Mouse (Mus musculus): ENCODE results near the gene Rasgrf1. TPM values are rescaled to one million over a fixed set of nuclear protein-coding genes. Genes with fewer than 3 reads are reported as not detected.

The Rasgrf1 gene
- total and polyA plus RNA-seq, 3 experiments, result not detected

GRCm38 (mm10) chr9:89970271-89970670 lies 60.6 kb downstream of the Rasgrf1 start:
- H3K4me1 ChIP-seq (ENCODE audit: control insufficient read depth in 1 of 2, insufficient read depth in 2 of 2), result peaks cover 7 to 21% of the 10 kb centered on the region in 2 experiments; a peak in 3 of 4 replicates
- in situ Hi-C loops (cut with MboI; ENCODE audit: low pct_ligation_motif_present, low pct_unique_long_range_greater_than_20kb, low sequenced_read_pairs) (no loop called here), dilution Hi-C loops (cut with MboI; ENCODE audit: extremely low pct_ligation_motif_present, extremely low pct_unique_long_range_greater_than_20kb, low sequenced_read_pairs) (no loop called here)
- no peaks in the 10 kb centered on the region for H3K9me3 ChIP-seq (replicated peaks; ENCODE audit: low read length)
- peaks cover 12% of the 10 kb centered on the region for H3K27me3 ChIP-seq (replicated peaks)
- no peak overlapping the region for H3K4me3 ChIP-seq (replicated peaks in 1 of 3; ENCODE audit: low read depth in 2 of 3, low read length in 2 of 3, poor library complexity in 1 of 3)
- H3K27ac ChIP-seq (ENCODE audit: insufficient read depth, low read depth), result no peak overlapping the region
- DNase-seq (ENCODE audit: extremely low read depth), result no peak
- TF ChIP-seq BHLHE40 (IDR thresholded peaks at IDR 0.05; ENCODE audit: low read depth, low read length) (no peak), MEF2A (IDR thresholded peaks at IDR 0.05; ENCODE audit: borderline replicate concordance, low read depth, low read length) (no peak), EP300 (IDR thresholded peaks at IDR 0.05; ENCODE audit: low read length) (no peak), ETS1 (conservative IDR thresholded peaks at IDR 0.05; ENCODE audit: low read depth, low read length) (no peak), ZNF384 (IDR thresholded peaks at IDR 0.05; ENCODE audit: low read depth, low read length) (no peak), TBP (conservative IDR thresholded peaks at IDR 0.05; ENCODE audit: low read depth, low read length) (no peak)
- no peak overlapping the region for H3K4me2 ChIP-seq (ENCODE audit: insufficient read depth, low read depth, poor library complexity, severe bottlenecking)
- no peaks in the 10 kb centered on the region for H3K36me3 ChIP-seq (replicated peaks in 1 of 2; ENCODE audit: control insufficient read depth in 1 of 2, insufficient read depth in 1 of 2, low read length in 1 of 2)
- no peak overlapping the region for H3K9ac ChIP-seq (ENCODE audit: insufficient read depth, low read depth)
- no peaks in the 10 kb centered on the region for H3K79me2 ChIP-seq (replicated peaks; ENCODE audit: control insufficient read depth, extremely low read depth, insufficient read depth, poor library complexity, severe bottlenecking)

GRCm38 (mm10) chr9:89970886-89971486 lies 61.3 kb downstream of the Rasgrf1 start:
- no peak overlapping the region for H3K4me2 ChIP-seq (ENCODE audit: insufficient read depth, low read depth, poor library complexity, severe bottlenecking)
- dilution Hi-C loops (cut with MboI; ENCODE audit: extremely low pct_ligation_motif_present, extremely low pct_unique_long_range_greater_than_20kb, low sequenced_read_pairs) (no loop called here), in situ Hi-C loops (cut with MboI; ENCODE audit: low pct_ligation_motif_present, low pct_unique_long_range_greater_than_20kb, low sequenced_read_pairs) (no loop called here)
- peaks cover 7 to 21% of the 10 kb centered on the region in 2 experiments; a peak in 3 of 4 replicates for H3K4me1 ChIP-seq (ENCODE audit: control insufficient read depth in 1 of 2, insufficient read depth in 2 of 2)
- H3K27me3 ChIP-seq (replicated peaks), result peaks cover 9% of the 10 kb centered on the region
- H3K36me3 ChIP-seq (replicated peaks in 1 of 2; ENCODE audit: control insufficient read depth in 1 of 2, insufficient read depth in 1 of 2, low read length in 1 of 2), result no peaks in the 10 kb centered on the region
- DNase-seq (ENCODE audit: extremely low read depth), result no peak
- TF ChIP-seq ZKSCAN1 (IDR thresholded peaks at IDR 0.05; ENCODE audit: borderline replicate concordance, low read depth, low read length), result no peak
- TF ChIP-seq MAZ (IDR thresholded peaks at IDR 0.05; ENCODE audit: low read depth, low read length), result no peak
- no peak for TF ChIP-seq TBP (conservative IDR thresholded peaks at IDR 0.05; ENCODE audit: low read depth, low read length)
- no peak for TF ChIP-seq NELFE (IDR thresholded peaks at IDR 0.05; ENCODE audit: low read depth, low read length)
- no peak for TF ChIP-seq GABPA (IDR thresholded peaks at IDR 0.05; ENCODE audit: insufficient replicate concordance, low read depth, low read length)
- no peak for TF ChIP-seq MAX (IDR thresholded peaks at IDR 0.05; ENCODE audit: low read length)
- no peak for TF ChIP-seq PAX5 (IDR thresholded peaks at IDR 0.05; ENCODE audit: low read length)
- no peak for TF ChIP-seq TCF12 (IDR thresholded peaks at IDR 0.05; ENCODE audit: low read depth, low read length)
- H3K9me3 ChIP-seq (replicated peaks; ENCODE audit: low read length), result no peaks in the 10 kb centered on the region
- H3K9ac ChIP-seq (ENCODE audit: insufficient read depth, low read depth), result no peak overlapping the region
- no peaks in the 10 kb centered on the region for H3K79me2 ChIP-seq (replicated peaks; ENCODE audit: control insufficient read depth, extremely low read depth, insufficient read depth, poor library complexity, severe bottlenecking)
- no peak overlapping the region for H3K4me3 ChIP-seq (replicated peaks in 1 of 3; ENCODE audit: low read depth in 2 of 3, low read length in 2 of 3, poor library complexity in 1 of 3)
- no peak overlapping the region for H3K27ac ChIP-seq (ENCODE audit: insufficient read depth, low read depth)

- Histone ChIP-seq H3K9ac (ENCODE audit: insufficient read depth, low read depth) (no peak overlapping the region), H3K4me3 (replicated peaks in 1 of 3; ENCODE audit: low read depth in 2 of 3, low read length in 2 of 3, poor library complexity in 1 of 3) (no peak overlapping the region), H3K36me3 (replicated peaks in 1 of 2; ENCODE audit: control insufficient read depth in 1 of 2, insufficient read depth in 1 of 2, low read length in 1 of 2) (no peaks in the 10 kb centered on the region), H3K27me3 (replicated peaks) (no peaks in the 10 kb centered on the region), H3K4me1 (ENCODE audit: control insufficient read depth in 1 of 2, insufficient read depth in 2 of 2) (peaks cover 7 to 21% of the 10 kb centered on the region in 2 experiments; a peak in 3 of 4 replicates), H3K27ac (ENCODE audit: insufficient read depth, low read depth) (no peak overlapping the region), H3K79me2 (replicated peaks; ENCODE audit: control insufficient read depth, extremely low read depth, insufficient read depth, poor library complexity, severe bottlenecking) (no peaks in the 10 kb centered on the region), H3K4me2 (ENCODE audit: insufficient read depth, low read depth, poor library complexity, severe bottlenecking) (no peak overlapping the region), H3K9me3 (replicated peaks; ENCODE audit: low read length) (no peaks in the 10 kb centered on the region)
- DNase-seq (ENCODE audit: extremely low read depth), result no peak
- TF ChIP-seq TCF12 (IDR thresholded peaks at IDR 0.05; ENCODE audit: low read depth, low read length) (no peak), JUN (IDR thresholded peaks at IDR 0.05; ENCODE audit: insufficient read depth, low read depth, low read length) (no peak), PAX5 (IDR thresholded peaks at IDR 0.05; ENCODE audit: low read length) (no peak), TBP (conservative IDR thresholded peaks at IDR 0.05; ENCODE audit: low read depth, low read length) (no peak), ZMIZ1 (IDR thresholded peaks at IDR 0.05; ENCODE audit: low read depth, low read length) (no peak), GABPA (IDR thresholded peaks at IDR 0.05; ENCODE audit: insufficient replicate concordance, low read depth, low read length) (no peak), BHLHE40 (IDR thresholded peaks at IDR 0.05; ENCODE audit: low read depth, low read length) (no peak), CTCF (conservative IDR thresholded peaks at IDR 0.05 in 1 of 2, IDR thresholded peaks at IDR 0.05 in 1 of 2; ENCODE audit: low read depth in 2 of 2, low read length in 2 of 2) (no peak), UBTF (IDR thresholded peaks at IDR 0.05; ENCODE audit: low read depth, low read length) (no peak), HCFC1 (IDR thresholded peaks at IDR 0.05; ENCODE audit: low read depth, low read length) (no peak), EP300 (IDR thresholded peaks at IDR 0.05; ENCODE audit: low read length) (no peak), POLR2AphosphoS2 (IDR thresholded peaks at IDR 0.05; ENCODE audit: low read depth, low read length) (no peak), CHD2 (IDR thresholded peaks at IDR 0.05; ENCODE audit: low read length) (no peak), RAD21 (IDR thresholded peaks at IDR 0.05; ENCODE audit: low read depth, low read length) (no peak), MYC (IDR thresholded peaks at IDR 0.05; ENCODE audit: low read depth, low read length) (no peak)
- dilution Hi-C loops (cut with MboI; ENCODE audit: extremely low pct_ligation_motif_present, extremely low pct_unique_long_range_greater_than_20kb, low sequenced_read_pairs) (no loop called here), in situ Hi-C loops (cut with MboI; ENCODE audit: low pct_ligation_motif_present, low pct_unique_long_range_greater_than_20kb, low sequenced_read_pairs) (no loop called here)
These were observed 62.6 kb downstream of the Rasgrf1 start for GRCm38 (mm10) chr9:89972321-89972720.
